ENCODE assay signal across 20 mouse cellular contexts in genomic region chr11:93525921-93526320, GRCm38 (mm10).
DNase-seq lines count a peak whose midpoint lies in the region; ATAC-seq and TF ChIP-seq lines count a peak whose summit lies in the region.
"Had no signal": no experiment of that assay in that cellular context is flagged by ENCODE, and none has a peak within 500 bp of the region (broad histone marks: within the 10 kb centered on the region; RNA-seq: fewer than 3 reads in every experiment).

No protein-coding gene starts in this region.

- no peak overlapping the region for H3K27ac ChIP-seq in gastrocnemius, adult 2 months
- H3K27ac ChIP-seq: embryonic facial prominence, embryonic 12.5 days; heart, embryonic 13.5 days; hindbrain, embryonic 12.5 days; hindbrain, postnatal 0 days; intestine, embryonic 15.5 days had no signal

- intact Hi-C loops in gastrocnemius, adult 2 months (cut with DNase I) = no loop called here
- intact Hi-C loops in gastrocnemius, postnatal 14 days (cut with DNase I; ENCODE audit: low total_unique reads) = no loop called here

- no peak for TF ChIP-seq CTCF in gastrocnemius, adult 2 months (IDR thresholded peaks at IDR 0.05)

- peak; percentile 26 for DNase-seq in gastrocnemius, adult 2 months
- no peak for DNase-seq in gastrocnemius, postnatal 14 days
- DNase-seq in adrenal gland, adult 2 months = peak; percentile 60
- DNase-seq in adrenal gland, postnatal 10 days = peak; percentile 19
- DNase-seq in forelimb bud, embryonic 11.5 days (ENCODE audit: low read depth, low spot score) = peak; percentile 38
- DNase-seq: cerebellum, adult 11-12 months; cerebellum, adult 9-10 months; cerebellum, postnatal 25 days; forebrain, postnatal 0 days; gastrocnemius, postnatal 25 days; heart, postnatal 36 days; kidney, adult 18-20 months had no signal

- H3K4me3 ChIP-seq in gastrocnemius, adult 2 months = no peak overlapping the region
- H3K4me3 ChIP-seq: embryonic facial prominence, embryonic 12.5 days; heart, embryonic 13.5 days; hindbrain, embryonic 12.5 days; intestine, embryonic 15.5 days had no signal

- ATAC-seq in megakaryocyte, adult 5-6 weeks (ENCODE audit: poor library complexity, severe bottlenecking) = no peak
- ATAC-seq: activated CD4-positive, CD25-positive, alpha-beta regulatory T cell, adult 4 months; forebrain, postnatal 0 days; hindbrain, postnatal 0 days; intestine, embryonic 15.5 days; Patski had no signal
